Mouse (Mus musculus) embryonic facial prominence, embryonic 15.5 days (tissue): ENCODE measurements around the gene Ntrk3. TPM values are rescaled to one million over a fixed set of nuclear protein-coding genes. Genes with fewer than 3 reads are reported as not detected.
A peak's percentile ranks its signal among the peaks of the same experiment; 100 is the strongest.

Experiments
- ATAC-seq: fragments of 200-750 bp; cut with Nextera tagmentation; 2 replicates; pipeline ENCODE4 v1.8.0; 2017; ENCODE audit warnings: low read depth, moderate TSS enrichment; ENCODE audit not compliant: insufficient number of reproducible peaks, low FRiP score, low TSS enrichment
- H3K27ac ChIP-seq: fragments of 300-500 bp; sonication (generic); replicated peaks from 2 replicates; pipeline ENCODE4 v1.5.1; 2015; ENCODE audit warnings: mild to moderate bottlenecking, inconsistent platforms
- H3K27me3 ChIP-seq: fragments of 300-500 bp; sonication (generic); 2 replicates; pipeline ENCODE4 v1.6.1; 2015; ENCODE audit warnings: inconsistent platforms
- H3K36me3 ChIP-seq: fragments of 300-500 bp; sonication (generic); 2 replicates; pipeline ENCODE4 v1.6.1; 2015; ENCODE audit warnings: mild to moderate bottlenecking, inconsistent platforms
- H3K4me1 ChIP-seq: fragments of 300-500 bp; sonication (generic); 2 replicates; pipeline ENCODE4 v1.6.1; 2015; ENCODE audit warnings: inconsistent platforms
- H3K4me2 ChIP-seq: fragments of 300-500 bp; sonication (generic); replicated peaks from 2 replicates; pipeline ENCODE4 v1.6.1; 2015; ENCODE audit warnings: mild to moderate bottlenecking, inconsistent platforms
- H3K4me3 ChIP-seq: fragments of 300-500 bp; sonication (generic); replicated peaks from 2 replicates; pipeline ENCODE4 v1.5.1; 2015; ENCODE audit warnings: mild to moderate bottlenecking, inconsistent platforms
- H3K9ac ChIP-seq: fragments of 300-500 bp; sonication (generic); 2 replicates; pipeline ENCODE4 v1.6.1; 2015; ENCODE audit warnings: inconsistent platforms
- H3K9me3 ChIP-seq: fragments of 300-500 bp; sonication (generic); replicated peaks from 2 replicates; pipeline ENCODE4 v1.6.1; 2016; ENCODE audit warnings: inconsistent platforms
- WGBS: fragments of 180-500 bp; shearing (Covaris S2); methylation state at CpG from one replicate; pipeline ENCODE4 v1.1.7; 2015; 5-methylcytosine and 5-hydroxymethylcytosine counted together
- polyA plus RNA-seq: library from polyadenylated mRNA; unstranded; fragments of >200 nt; fragmentation: Nextera tagmentation; extraction: Ambion mirVana; gene quantifications from 2 replicates; pipeline ENCODE4 v1.2.1, GENCODE M21; 2015

The Ntrk3 gene
- polyA plus RNA-seq, 1 experiment from 2014 or later, result 4.0 TPM

GRCm38 (mm10) chr7:78619818-78620577 is 117.8 kb downstream of the Ntrk3 start:
- Histone ChIP-seq H3K4me1 (peaks cover 7% of the 10 kb centered on the region; the same call in 1 of the 2 replicates), H3K4me2 (no peak overlapping the region), H3K4me3 (no peak overlapping the region), H3K27me3 (no peaks in the 10 kb centered on the region), H3K27ac (no peak overlapping the region), H3K9ac (no peak overlapping the region), H3K9me3 (no peaks in the 10 kb centered on the region), H3K36me3 (no peaks in the 10 kb centered on the region)
- no peak; the same call in 1 of the 2 replicates for ATAC-seq
- 30% methylated on average over 9 of the region's 9 CpGs for WGBS

- no peak overlapping the region for H3K4me2 ChIP-seq
- no peaks in the 10 kb centered on the region for H3K36me3 ChIP-seq
- no peak overlapping the region for H3K27ac ChIP-seq
- H3K27me3 ChIP-seq, result peaks cover 5% of the 10 kb centered on the region; the same call in 1 of the 2 replicates
- no peak for ATAC-seq
- no peaks in the 10 kb centered on the region for H3K4me1 ChIP-seq
- no peak overlapping the region for H3K9ac ChIP-seq
- WGBS, result 34% methylated on average over 5 of the region's 5 CpGs
- no peaks in the 10 kb centered on the region for H3K9me3 ChIP-seq
- no peak overlapping the region for H3K4me3 ChIP-seq
These were observed 132.2 kb downstream of the Ntrk3 start for GRCm38 (mm10) chr7:78605538-78606130.

- no peak for ATAC-seq
- H3K36me3 ChIP-seq, result no peaks in the 10 kb centered on the region
- H3K4me3 ChIP-seq, result no peak overlapping the region
- no peaks in the 10 kb centered on the region for H3K9me3 ChIP-seq
- no peak overlapping the region for H3K27ac ChIP-seq
- no peak overlapping the region for H3K4me2 ChIP-seq
- no peak overlapping the region for H3K9ac ChIP-seq
- H3K27me3 ChIP-seq, result peaks cover 9% of the 10 kb centered on the region; the same call in 1 of the 2 replicates
- 28% methylated on average over 7 of the region's 7 CpGs for WGBS
- H3K4me1 ChIP-seq, result no peaks in the 10 kb centered on the region
These were observed 133.9 kb downstream of the Ntrk3 start for GRCm38 (mm10) chr7:78603922-78604321.

GRCm38 (mm10) chr7:78601851-78602250 is 136.0 kb downstream of the Ntrk3 start:
- peaks cover 10% of the 10 kb centered on the region; the same call in 1 of the 2 replicates for H3K4me1 ChIP-seq
- no peak overlapping the region for H3K9ac ChIP-seq
- H3K36me3 ChIP-seq, result no peaks in the 10 kb centered on the region
- no peaks in the 10 kb centered on the region for H3K9me3 ChIP-seq
- 85% methylated on average over 3 of the region's 3 CpGs for WGBS
- H3K4me2 ChIP-seq, result no peak overlapping the region
- peaks cover 27% of the 10 kb centered on the region; the same call in 1 of the 2 replicates for H3K27me3 ChIP-seq
- ATAC-seq, result no peak
- no peak overlapping the region for H3K4me3 ChIP-seq
- no peak overlapping the region for H3K27ac ChIP-seq

- H3K9me3 ChIP-seq, result no peaks in the 10 kb centered on the region
- H3K4me3 ChIP-seq, result no peak overlapping the region
- 87% methylated on average over 6 of the region's 6 CpGs for WGBS
- H3K4me1 ChIP-seq, result peaks cover 10% of the 10 kb centered on the region; the same call in 1 of the 2 replicates
- no peak overlapping the region for H3K4me2 ChIP-seq
- H3K27ac ChIP-seq, result no peak overlapping the region
- ATAC-seq, result no peak
- H3K9ac ChIP-seq, result no peak overlapping the region
- no peaks in the 10 kb centered on the region for H3K36me3 ChIP-seq
- H3K27me3 ChIP-seq, result peaks cover 29% of the 10 kb centered on the region; the same call in 1 of the 2 replicates
These were observed 136.9 kb downstream of the Ntrk3 start for GRCm38 (mm10) chr7:78600886-78601285.

DNA sequence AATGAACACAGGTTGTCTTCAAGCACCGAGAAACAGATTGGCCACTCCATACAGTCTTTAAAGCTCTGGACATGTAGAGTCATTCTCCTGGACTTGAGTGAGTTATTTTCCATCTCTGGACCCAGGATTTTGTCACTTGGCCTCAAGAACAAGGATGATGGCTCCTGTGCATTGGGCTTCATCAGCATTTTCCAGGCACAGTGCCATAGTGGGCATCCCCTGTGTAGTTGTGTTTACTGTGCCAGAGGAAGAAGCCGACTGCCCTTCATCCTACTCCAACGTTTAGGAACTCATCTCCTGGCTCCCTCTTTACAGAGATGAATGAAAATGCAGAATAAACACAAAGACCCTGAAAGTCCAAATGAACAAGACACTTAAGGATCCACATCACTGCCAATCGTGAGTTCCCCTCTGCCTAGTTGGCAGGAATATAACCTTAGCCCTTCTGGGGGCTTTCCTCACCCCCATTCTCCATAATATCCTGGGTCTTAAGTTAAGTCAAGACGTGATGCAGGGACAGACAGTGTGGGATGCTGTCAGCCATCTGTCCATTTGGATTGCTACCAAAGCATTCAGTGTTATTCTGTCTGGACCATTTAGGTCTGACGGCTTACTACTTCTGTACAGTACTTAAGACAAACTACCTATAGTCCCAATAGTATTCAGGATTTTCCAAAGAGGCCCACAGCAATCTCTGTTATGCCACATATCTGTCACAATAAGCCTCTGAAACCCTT is 137.7 kb downstream of the Ntrk3 start:
- H3K36me3 ChIP-seq, result no peaks in the 10 kb centered on the region
- H3K27ac ChIP-seq, result no peak overlapping the region
- no peak overlapping the region for H3K4me3 ChIP-seq
- peaks cover 10% of the 10 kb centered on the region; the same call in 1 of the 2 replicates for H3K4me1 ChIP-seq
- no peak overlapping the region for H3K4me2 ChIP-seq
- H3K9me3 ChIP-seq, result no peaks in the 10 kb centered on the region
- H3K9ac ChIP-seq, result no peak overlapping the region
- H3K27me3 ChIP-seq, result peaks cover 29% of the 10 kb centered on the region; the same call in 1 of the 2 replicates
- ATAC-seq, result no peak
- WGBS, result 72% methylated on average over 6 of the region's 6 CpGs

- Histone ChIP-seq H3K27me3 (peaks cover 24% of the 10 kb centered on the region; the same call in 1 of the 2 replicates), H3K9me3 (no peaks in the 10 kb centered on the region), H3K36me3 (no peaks in the 10 kb centered on the region), H3K4me1 (peaks cover 10% of the 10 kb centered on the region; the same call in 1 of the 2 replicates), H3K9ac (no peak overlapping the region), H3K27ac (no peak overlapping the region), H3K4me3 (no peak overlapping the region), H3K4me2 (0 out of 2 replicates have a peak overlapping the region, but pooled peaks have one; percentile 10)
- WGBS, result 30% methylated on average over 12 of the region's 12 CpGs
- ATAC-seq, result no peak
These were observed 139.7 kb downstream of the Ntrk3 start for GRCm38 (mm10) chr7:78598147-78598546.

DNA sequence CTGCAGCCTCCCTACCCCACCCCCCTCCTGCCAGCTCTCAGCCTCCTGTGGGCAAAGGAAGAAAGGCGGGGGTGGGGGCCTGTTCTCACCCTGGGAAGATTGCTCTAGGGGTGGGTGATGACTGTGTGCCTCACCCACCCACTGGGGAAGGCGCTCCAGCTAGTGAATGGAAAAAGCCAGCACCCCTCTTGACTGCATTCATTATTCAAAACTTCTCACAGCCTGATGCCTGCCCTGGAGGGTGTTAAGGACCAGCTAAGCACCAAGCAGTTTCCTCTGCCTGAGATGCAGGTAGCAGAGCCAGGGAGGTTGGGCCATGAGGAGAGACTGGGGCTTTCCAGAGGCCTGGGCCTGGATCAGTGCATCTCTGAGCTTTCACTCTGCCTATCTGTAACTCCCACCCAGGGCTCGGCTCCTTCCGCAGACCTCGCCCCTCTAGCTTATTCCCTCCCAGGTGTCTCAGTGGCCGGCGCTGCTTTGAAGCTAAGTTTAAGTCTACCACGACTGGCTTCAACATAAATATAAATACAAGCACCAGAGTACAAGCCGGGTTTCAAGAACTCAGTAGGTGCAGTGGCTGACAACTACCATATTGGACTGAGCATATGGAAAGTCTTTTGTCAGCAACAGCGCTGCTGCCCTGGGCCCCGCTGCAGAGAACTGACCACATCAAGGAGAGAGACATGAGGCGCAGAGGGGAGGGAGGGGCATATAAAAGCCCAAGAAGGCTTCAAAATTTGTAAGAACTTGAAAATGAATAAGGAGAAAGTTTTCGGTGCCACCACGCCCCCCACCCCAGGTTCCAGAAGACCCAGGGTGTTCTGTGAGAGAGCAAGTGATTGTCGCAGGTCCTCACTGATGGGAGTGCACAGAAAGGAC is 140.3 kb downstream of the Ntrk3 start:
- 18% methylated on average over 15 of the region's 15 CpGs for WGBS
- Histone ChIP-seq H3K27me3 (peaks cover 24% of the 10 kb centered on the region; the same call in 1 of the 2 replicates), H3K4me1 (peaks cover 10% of the 10 kb centered on the region; the same call in 1 of the 2 replicates), H3K4me3 (no peak overlapping the region), H3K4me2 (0 out of 2 replicates have a peak overlapping the region, but pooled peaks have one; percentile 10), H3K27ac (no peak overlapping the region), H3K9ac (no peak overlapping the region), H3K9me3 (no peaks in the 10 kb centered on the region), H3K36me3 (no peaks in the 10 kb centered on the region)
- no peak for ATAC-seq

DNA sequence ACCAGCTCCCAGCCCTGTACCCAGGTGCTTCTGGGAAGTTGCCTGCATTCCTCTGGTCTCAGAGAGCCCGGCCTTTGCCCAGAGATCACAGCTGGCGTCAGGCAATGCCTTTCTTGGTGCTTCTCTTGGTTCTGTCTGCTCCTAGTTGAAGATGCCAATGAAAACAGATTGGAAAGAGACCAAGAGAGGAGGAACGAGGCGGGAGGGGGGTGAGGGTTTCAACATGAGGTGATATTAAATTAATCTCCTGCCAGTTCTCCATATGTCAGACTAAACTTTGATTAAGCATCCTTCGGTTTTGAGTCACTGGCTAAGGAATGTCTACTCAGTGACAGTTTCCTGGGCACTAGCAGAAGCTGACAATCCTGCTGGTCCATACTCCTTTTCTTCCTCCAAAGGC is 141.3 kb downstream of the Ntrk3 start:
- ATAC-seq, result no peak
- Histone ChIP-seq H3K4me1 (peaks cover 10% of the 10 kb centered on the region; the same call in 1 of the 2 replicates), H3K9me3 (no peaks in the 10 kb centered on the region), H3K27ac (no peak overlapping the region), H3K27me3 (peaks cover 24% of the 10 kb centered on the region; the same call in 1 of the 2 replicates), H3K4me3 (no peak overlapping the region), H3K36me3 (no peaks in the 10 kb centered on the region), H3K9ac (no peak overlapping the region), H3K4me2 (no peak overlapping the region)
- WGBS, result 56% methylated on average over 5 of the region's 5 CpGs

DNA sequence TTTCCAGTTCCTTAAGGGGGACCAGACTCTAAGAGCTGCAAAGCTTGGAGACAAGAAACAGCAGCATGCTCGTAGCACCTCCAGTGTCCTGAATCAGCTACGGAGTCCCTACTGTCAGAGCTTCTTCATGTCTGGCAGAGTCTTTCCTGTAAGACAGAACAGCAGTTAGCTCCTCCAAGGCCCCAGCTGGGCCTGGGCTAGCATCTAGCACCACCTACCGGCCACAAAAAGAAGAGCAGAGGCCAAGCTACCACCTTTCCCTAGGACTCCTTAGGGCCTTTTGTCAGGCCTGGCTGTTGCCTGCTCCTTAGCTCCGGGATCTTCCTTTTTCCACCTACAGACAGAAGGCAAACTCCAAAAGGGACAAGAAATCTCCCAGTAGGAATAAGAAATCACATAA is 141.9 kb downstream of the Ntrk3 start:
- no peak for ATAC-seq
- WGBS, result 4% methylated on average over 4 of the region's 4 CpGs

More for the DNA sequence above, 141.9 kb downstream of the Ntrk3 start:
- Histone ChIP-seq H3K4me2 (no peak overlapping the region), H3K27ac (no peak overlapping the region), H3K4me3 (no peak overlapping the region), H3K27me3 (peaks cover 24% of the 10 kb centered on the region; the same call in 1 of the 2 replicates), H3K4me1 (peaks cover 10% of the 10 kb centered on the region; the same call in 1 of the 2 replicates), H3K36me3 (no peaks in the 10 kb centered on the region), H3K9ac (no peak overlapping the region), H3K9me3 (no peaks in the 10 kb centered on the region)
